15 mouse cellular contexts compared by ENCODE assay signal in the genomic region with DNA sequence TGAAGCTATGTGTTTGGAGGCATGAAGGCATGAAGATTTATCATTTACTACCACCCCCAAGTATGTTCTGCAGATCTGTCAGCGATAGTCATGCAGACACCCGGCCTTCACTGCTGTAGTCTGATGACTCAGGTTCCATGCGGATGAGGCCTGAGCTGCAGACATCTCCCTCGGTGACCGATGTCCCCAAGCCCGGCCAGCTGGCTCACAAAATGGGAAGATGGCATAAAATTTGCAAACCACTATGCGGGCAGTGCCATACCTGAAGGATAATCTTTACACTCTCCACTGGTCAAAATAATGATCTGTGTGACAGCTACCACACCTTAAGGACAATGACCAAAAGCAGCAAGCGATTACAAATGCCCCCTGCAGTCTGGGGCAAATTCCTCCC.
DNase-seq lines count a peak whose midpoint lies in the region; ATAC-seq and TF ChIP-seq lines count a peak whose summit lies in the region.
"Had no signal": no experiment of that assay in that cellular context is flagged by ENCODE, and none has a peak within 500 bp of the region (broad histone marks: within the 10 kb centered on the region; RNA-seq: fewer than 3 reads in every experiment).

No protein-coding gene starts in this region.

- no peak overlapping the region for H3K9ac ChIP-seq in heart, embryonic 13.5 days
- no peak overlapping the region for H3K9ac ChIP-seq in lung, postnatal 0 days (replicated peaks; ENCODE audit: low read depth)
- H3K9ac ChIP-seq: forebrain, embryonic 15.5 days; kidney, embryonic 15.5 days had no signal

- H3K36me3 ChIP-seq in heart, embryonic 13.5 days, result no peaks in the 10 kb centered on the region
- no peaks in the 10 kb centered on the region for H3K36me3 ChIP-seq in lung, postnatal 0 days (ENCODE audit: insufficient read depth, low read length)
- H3K36me3 ChIP-seq: forebrain, embryonic 15.5 days; kidney, embryonic 15.5 days had no signal

- no peaks in the 10 kb centered on the region for H3K27me3 ChIP-seq in heart, embryonic 13.5 days (replicated peaks)
- H3K27me3 ChIP-seq in lung, postnatal 0 days (replicated peaks; ENCODE audit: insufficient read depth, low read length), result no peaks in the 10 kb centered on the region

- no peak for ATAC-seq in cerebellum, adult (ENCODE audit: insufficient number of reproducible peaks, low FRiP score, low TSS enrichment)
- ATAC-seq in heart, embryonic 13.5 days (ENCODE audit: extremely low read depth, insufficient number of reproducible peaks, low FRiP score, low TSS enrichment), result no peak
- no peak for ATAC-seq in lung, postnatal 0 days
- ATAC-seq: forebrain, embryonic 15.5 days; midbrain, embryonic 16.5 days had no signal

- TF ChIP-seq POLR2A in lung, adult 2 months (IDR thresholded peaks at IDR 0.05; ENCODE audit: borderline replicate concordance, extremely low read depth, low read depth, low read length), result no peak

- no peak for TF ChIP-seq CTCF in lung, postnatal 0 days (IDR thresholded peaks at IDR 0.05)
- TF ChIP-seq CTCF in lung, adult 2 months (IDR thresholded peaks at IDR 0.05; ENCODE audit: insufficient read depth, low read length), result no peak

- intact Hi-C loops in heart, postnatal 25 days (cut with DNase I), result loop anchor here (2.0 kb wide), 1 partner anchor 38 kb away; no protein-coding TSS in a partner anchor
- intact Hi-C loops in left cerebral cortex, postnatal 36 days (cut with DNase I), result no loop called here

- H3K4me1 ChIP-seq in heart, embryonic 13.5 days, result peaks cover 82% of the 10 kb centered on the region
- H3K4me1 ChIP-seq in lung, postnatal 0 days (ENCODE audit: insufficient read depth, low read depth, low read length), result peaks cover 51% of the 10 kb centered on the region
- H3K4me1 ChIP-seq in lung, adult 2 months (ENCODE audit: control insufficient read depth, insufficient read depth, low read length), result peaks cover 38% of the 10 kb centered on the region

- H3K9me3 ChIP-seq in heart, embryonic 13.5 days, result no peaks in the 10 kb centered on the region
- H3K9me3 ChIP-seq in lung, postnatal 0 days (ENCODE audit: low read length), result no peaks in the 10 kb centered on the region
- H3K9me3 ChIP-seq: forebrain, embryonic 15.5 days; kidney, embryonic 15.5 days had no signal

- 74% methylated on average over 8 of the region's 8 CpGs for WGBS in heart, embryonic 13.5 days
- 64% methylated on average over 8 of the region's 8 CpGs for WGBS in lung, postnatal 0 days
- 74% methylated on average over 8 of the region's 8 CpGs for WGBS in lung, adult 2 months

- DNase-seq in cerebellum, adult 18-20 months, result peak; percentile 65 to 71
- DNase-seq in heart, postnatal 25 days (ENCODE audit: low spot score), result no peak
- DNase-seq in lung, postnatal 0 days (ENCODE audit: low spot score), result no peak
- DNase-seq in lung, adult 2 months, result no peak
- DNase-seq in left cerebral cortex, postnatal 36 days (ENCODE audit: low spot score in 2 of 2), result no peak
- DNase-seq: B cell, adult 2 months; layer of hippocampus, postnatal 36 days; lung, postnatal 14 days; thymus, postnatal 4 days had no signal

- TF ChIP-seq EP300 in lung, postnatal 0 days (IDR thresholded peaks at IDR 0.05), result no peak

- no peak overlapping the region for H3K4me3 ChIP-seq in heart, embryonic 13.5 days
- no peak overlapping the region for H3K4me3 ChIP-seq in lung, postnatal 0 days (ENCODE audit: low read depth, low read length)
- no peak overlapping the region for H3K4me3 ChIP-seq in lung, adult 2 months (replicated peaks; ENCODE audit: extremely low read depth, low read depth, low read length)
- H3K4me3 ChIP-seq: erythroblast, embryonic 14.5 days; forebrain, embryonic 15.5 days; kidney, embryonic 15.5 days had no signal

- peak overlapping the region; percentile 87; the same call in 1 of the 2 replicates for H3K27ac ChIP-seq in heart, embryonic 13.5 days (replicated peaks)
- H3K27ac ChIP-seq in lung, postnatal 0 days (ENCODE audit: low read length), result peak overlapping the region; percentile 71
- H3K27ac ChIP-seq: forebrain, embryonic 15.5 days; kidney, embryonic 15.5 days had no signal

- no peak overlapping the region for H3K4me2 ChIP-seq in heart, embryonic 13.5 days
- H3K4me2 ChIP-seq in lung, postnatal 0 days (replicated peaks; ENCODE audit: low read depth, low read length), result no peak overlapping the region; the same call in 1 of the 2 replicates
- H3K4me2 ChIP-seq: forebrain, embryonic 15.5 days; kidney, embryonic 15.5 days had no signal

Comparison
In these comparisons a context has a peak if more than half of its experiments do, and no peak if none do; other contexts are left out.
1. DNase-seq: peak in cerebellum, adult 18-20 months (2 of 2); none in heart, postnatal 25 days (single experiment), lung, postnatal 0 days (single experiment), lung, adult 2 months (single experiment) and left cerebral cortex, postnatal 36 days (0 of 2).